Mouse (Mus musculus): ENCODE measurements around the gene Lin37. TPM values are rescaled to one million over a fixed set of nuclear protein-coding genes. Genes with fewer than 3 reads are reported as not detected.

Gene Lin37
- polyA plus RNA-seq, 1 experiment from 2014 or later: 38.8 TPM

DNA sequence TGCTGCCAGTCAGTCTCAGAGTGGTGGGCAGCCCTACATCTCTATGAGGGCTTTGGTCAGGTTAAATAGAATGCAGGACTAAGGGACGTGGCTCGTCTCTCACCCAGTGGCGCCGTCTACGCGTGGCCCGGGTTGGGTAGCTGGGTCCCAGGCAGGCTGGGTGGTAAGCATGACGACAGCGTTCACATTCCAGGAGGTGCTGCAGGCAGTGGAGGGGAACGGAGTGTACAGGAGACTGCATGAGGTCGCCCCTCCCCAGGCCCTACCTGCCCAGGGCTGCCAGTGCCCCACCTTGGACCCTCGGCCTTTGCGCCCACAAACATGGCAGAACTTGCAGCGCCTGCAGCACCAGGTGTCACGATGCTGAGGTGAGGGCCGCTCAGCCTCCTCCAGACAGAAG is 21.9 kb upstream of the Lin37 start:
- Histone ChIP-seq H3K4me1 (peaks cover 1% of the 10 kb centered on the region; the same call in 1 of the 2 replicates), H3K27me3 (no peaks in the 10 kb centered on the region), H3K27ac (no peak overlapping the region), H3K9me3 (no peaks in the 10 kb centered on the region), H3K4me3 (no peak overlapping the region), H3K9ac (no peak overlapping the region), H3K4me2 (no peak overlapping the region), H3K36me3 (peaks cover 99% of the 10 kb centered on the region)
- WGBS: 93% methylated on average over 16 of the region's 16 CpGs
- ATAC-seq (ENCODE audit: borderline replicate concordance, extremely low read depth, low FRiP score, low TSS enrichment): no peak

DNA sequence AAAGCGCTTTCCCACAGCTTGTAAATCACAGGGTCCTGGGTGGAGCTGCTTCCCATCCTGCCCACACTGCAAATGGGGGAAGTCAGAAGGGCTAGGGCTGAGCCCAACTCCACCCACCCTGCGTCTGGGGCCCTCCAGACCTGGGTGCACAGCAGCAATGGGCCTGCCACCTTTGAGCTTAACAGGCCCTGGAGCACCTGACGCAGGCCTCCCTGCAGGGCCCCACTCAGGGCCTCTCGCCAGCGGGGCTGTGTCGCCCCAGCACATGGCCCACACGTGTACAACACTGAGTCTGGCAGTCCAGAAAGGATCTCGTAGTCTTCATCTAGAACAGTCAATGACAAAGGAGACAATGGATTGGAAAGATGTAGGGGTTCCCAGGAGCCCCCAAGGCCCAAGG is 20.3 kb upstream of the Lin37 start:
- 93% methylated on average over 8 of the region's 8 CpGs for WGBS
- no peaks in the 10 kb centered on the region for H3K27me3 ChIP-seq
- no peak overlapping the region for H3K27ac ChIP-seq
- peaks cover 99% of the 10 kb centered on the region for H3K36me3 ChIP-seq
- no peaks in the 10 kb centered on the region for H3K4me1 ChIP-seq
- H3K9ac ChIP-seq: no peak overlapping the region
- ATAC-seq (ENCODE audit: borderline replicate concordance, extremely low read depth, low FRiP score, low TSS enrichment): no peak
- H3K4me3 ChIP-seq: no peak overlapping the region
- H3K9me3 ChIP-seq: no peaks in the 10 kb centered on the region
- no peak overlapping the region for H3K4me2 ChIP-seq

DNA sequence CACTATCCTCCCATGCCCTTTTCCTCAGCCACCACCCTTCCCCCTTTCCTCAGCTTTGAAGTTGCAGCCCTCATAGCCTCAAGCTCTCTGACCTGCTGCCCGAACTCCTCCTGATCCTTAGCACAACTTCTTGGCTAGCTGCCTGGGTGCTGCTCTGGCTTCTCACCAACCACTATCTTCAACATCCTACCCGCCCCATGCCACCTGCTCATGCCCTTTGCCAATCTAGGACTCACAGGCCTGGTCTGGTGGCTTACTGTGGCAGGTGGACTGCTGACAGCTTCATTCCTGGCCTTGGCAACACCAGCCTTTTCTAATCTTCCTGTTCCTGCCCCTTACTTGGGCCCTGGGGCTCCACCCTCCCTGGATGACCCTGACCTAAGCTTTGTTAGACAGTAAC is 13.3 kb upstream of the Lin37 start:
- 73% methylated on average over 2 of the region's 2 CpGs for WGBS
- no peak for ATAC-seq (ENCODE audit: borderline replicate concordance, extremely low read depth, low FRiP score, low TSS enrichment)
- Histone ChIP-seq H3K4me3 (no peak overlapping the region), H3K4me2 (no peak overlapping the region), H3K27me3 (no peaks in the 10 kb centered on the region), H3K9ac (no peak overlapping the region), H3K27ac (no peak overlapping the region), H3K4me1 (no peaks in the 10 kb centered on the region), H3K36me3 (peaks cover 98% of the 10 kb centered on the region), H3K9me3 (no peaks in the 10 kb centered on the region)

DNA sequence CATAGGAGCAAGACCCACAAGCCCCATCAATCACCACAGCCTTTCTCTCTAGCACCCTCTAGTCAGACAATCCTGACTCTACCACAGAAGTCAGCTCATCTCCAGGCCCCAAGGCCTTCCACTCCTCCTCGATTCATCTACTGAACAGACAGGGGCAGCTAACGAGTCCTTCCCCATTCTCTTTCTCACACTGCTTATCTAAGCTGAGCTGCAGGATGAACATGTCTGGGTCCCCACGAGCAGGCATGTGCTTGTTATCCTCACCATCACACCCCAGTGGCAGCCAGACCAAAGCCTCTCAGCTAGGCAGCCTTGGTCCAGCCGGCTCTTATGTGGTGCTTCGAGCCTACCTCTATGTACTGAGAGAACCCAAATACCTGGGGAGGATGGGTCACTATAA is 12.8 kb upstream of the Lin37 start:
- no peak overlapping the region for H3K27ac ChIP-seq
- no peaks in the 10 kb centered on the region for H3K9me3 ChIP-seq
- WGBS: 89% methylated on average over 5 of the region's 5 CpGs
- H3K27me3 ChIP-seq: no peaks in the 10 kb centered on the region
- H3K4me3 ChIP-seq: no peak overlapping the region
- no peak for ATAC-seq (ENCODE audit: borderline replicate concordance, extremely low read depth, low FRiP score, low TSS enrichment)
- peaks cover 95% of the 10 kb centered on the region for H3K36me3 ChIP-seq
- H3K4me2 ChIP-seq: no peak overlapping the region
- no peaks in the 10 kb centered on the region for H3K4me1 ChIP-seq
- no peak overlapping the region for H3K9ac ChIP-seq

DNA sequence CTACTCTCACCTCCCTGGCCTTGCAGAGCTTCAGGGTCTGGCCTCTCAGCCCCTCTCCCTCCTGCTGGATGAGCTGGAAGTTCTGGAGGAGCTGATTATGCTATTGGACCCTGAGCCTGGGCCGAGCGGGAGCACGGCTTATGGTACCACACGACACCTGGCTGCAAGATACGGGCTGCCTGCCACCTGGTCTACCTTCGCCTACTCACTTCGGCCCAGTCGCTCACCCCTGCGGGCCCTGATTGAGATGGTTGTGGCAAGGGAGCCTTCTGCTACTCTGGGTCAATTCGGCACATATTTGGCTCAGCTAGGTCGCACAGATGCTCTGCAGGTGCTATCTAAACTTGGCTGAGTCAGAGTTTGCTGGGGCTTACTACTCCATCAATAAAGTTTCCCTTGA is 7.9 kb upstream of the Lin37 start:
- 85% methylated on average over 11 of the region's 11 CpGs for WGBS
- H3K36me3 ChIP-seq: peaks cover 69% of the 10 kb centered on the region
- no peak for ATAC-seq (ENCODE audit: borderline replicate concordance, extremely low read depth, low FRiP score, low TSS enrichment)

DNA sequence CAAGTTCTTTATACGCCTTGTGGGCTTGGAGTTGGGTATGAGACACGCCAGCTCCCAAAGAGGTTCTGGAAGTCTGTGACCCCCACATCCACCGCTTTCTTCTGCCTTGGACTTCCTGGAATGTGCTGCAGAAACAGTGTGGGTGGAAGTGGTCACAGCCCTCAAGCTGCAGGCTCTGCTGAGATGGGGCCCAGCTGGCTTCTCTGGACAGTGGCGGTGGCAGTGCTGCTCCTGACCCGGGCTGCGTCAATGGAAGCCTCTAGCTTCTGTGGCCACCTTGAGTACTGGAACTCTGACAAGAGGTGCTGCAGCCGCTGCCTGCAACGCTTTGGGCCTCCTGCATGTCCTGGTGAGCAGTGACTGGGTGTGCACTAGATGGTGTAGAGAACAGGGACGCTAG is 6.4 kb upstream of the Lin37 start:
- ATAC-seq (ENCODE audit: borderline replicate concordance, extremely low read depth, low FRiP score, low TSS enrichment): no peak
- Histone ChIP-seq H3K4me3 (no peak overlapping the region), H3K27me3 (no peaks in the 10 kb centered on the region), H3K4me1 (peaks cover 14% of the 10 kb centered on the region), H3K27ac (no peak overlapping the region), H3K4me2 (no peak overlapping the region), H3K36me3 (peaks cover 56% of the 10 kb centered on the region), H3K9me3 (no peaks in the 10 kb centered on the region), H3K9ac (no peak overlapping the region)
- 77% methylated on average over 9 of the region's 9 CpGs for WGBS

More for the DNA sequence above, 7.9 kb upstream of the Lin37 start:
- H3K9ac ChIP-seq: no peak overlapping the region
- H3K4me1 ChIP-seq: peaks cover 9% of the 10 kb centered on the region
- no peak overlapping the region for H3K27ac ChIP-seq
- H3K9me3 ChIP-seq: no peaks in the 10 kb centered on the region
- no peak overlapping the region for H3K4me3 ChIP-seq
- no peak overlapping the region for H3K4me2 ChIP-seq
- no peaks in the 10 kb centered on the region for H3K27me3 ChIP-seq

DNA sequence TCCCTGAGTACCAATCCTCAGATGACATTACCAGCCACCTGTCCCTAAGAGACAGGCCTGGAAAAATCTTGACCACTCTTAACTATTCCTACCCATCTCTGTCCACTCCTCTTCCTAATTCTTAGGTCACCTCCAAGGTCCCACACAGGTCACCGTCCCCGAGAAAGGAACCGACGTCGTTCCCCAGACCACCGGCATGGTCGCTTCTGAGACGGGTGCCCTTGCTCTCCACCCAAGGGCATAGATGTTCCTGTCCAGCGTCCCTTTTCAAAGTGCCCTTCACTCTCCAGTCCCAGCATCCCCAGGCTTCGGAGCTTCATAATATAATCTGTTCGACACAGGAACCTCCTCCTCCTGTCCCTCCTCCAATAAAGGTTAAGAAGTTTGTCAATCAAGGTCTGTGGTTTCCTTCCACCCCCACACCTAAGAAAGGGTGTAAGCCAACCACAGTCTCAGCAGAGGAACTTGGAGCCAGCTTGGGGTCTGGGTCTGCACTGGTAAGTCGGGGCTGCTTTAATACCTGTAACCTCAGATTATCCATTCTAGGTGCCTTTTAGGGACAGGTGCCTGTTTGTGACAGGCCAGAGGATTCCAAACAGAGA is 5.4 kb upstream of the Lin37 start, which contains the start of gene Igflr1:
TSS of gene Igflr1 (plus strand) at position 458 of the 602 bp plus-strand sequence.
- no peak for ATAC-seq (ENCODE audit: borderline replicate concordance, extremely low read depth, low FRiP score, low TSS enrichment)
- 93% methylated on average over 12 of the region's 12 CpGs for WGBS
- Histone ChIP-seq H3K4me2 (peak within 1 kb of the TSS; percentile 79), H3K9me3 (no peaks in the 10 kb centered on the region), H3K27me3 (no peaks in the 10 kb centered on the region), H3K36me3 (peaks cover 46% of the 10 kb centered on the region), H3K27ac (no peak within 1 kb of the TSS), H3K4me1 (peaks cover 17% of the 10 kb centered on the region), H3K4me3 (peak within 1 kb of the TSS; percentile 91), H3K9ac (no peak within 1 kb of the TSS)

GRCm38 (mm10) chr7:30563906-30564280 is 4.3 kb upstream of the Lin37 start:
- peak overlapping the region; percentile 79 for H3K4me2 ChIP-seq
- H3K4me1 ChIP-seq: peaks cover 22% of the 10 kb centered on the region
- 20% methylated on average over 6 of the region's 6 CpGs for WGBS
- peak overlapping the region; percentile 91 for H3K4me3 ChIP-seq
- peak overlapping the region; percentile 88 for H3K9ac ChIP-seq
- H3K27me3 ChIP-seq: no peaks in the 10 kb centered on the region
- H3K36me3 ChIP-seq: peaks cover 34% of the 10 kb centered on the region
- no peaks in the 10 kb centered on the region for H3K9me3 ChIP-seq
- peak overlapping the region; percentile 98 for H3K27ac ChIP-seq
- ATAC-seq (ENCODE audit: borderline replicate concordance, extremely low read depth, low FRiP score, low TSS enrichment): no peak

GRCm38 (mm10) chr7:30563117-30563905 is 3.7 kb upstream of the Lin37 start, which contains the start of the genes U2af1l4, Gm49396 and Psenen:
Gene U2af1l4 (plus strand): TSS chr7:30563301.
Gene Gm49396 (plus strand): TSS chr7:30563344.
Gene Psenen (minus strand): TSS chr7:30563627.
- WGBS: under 1% methylated on average over 45 of the region's 45 CpGs
- Histone ChIP-seq H3K27me3 (no peaks in the 10 kb centered on the region), H3K36me3 (peaks cover 29% of the 10 kb centered on the region), H3K27ac (peak within 1 kb of the TSS; percentile 98), H3K4me3 (peak within 1 kb of the TSS; percentile 91), H3K4me1 (peaks cover 28% of the 10 kb centered on the region), H3K4me2 (peak within 1 kb of the TSS; percentile 79), H3K9me3 (no peaks in the 10 kb centered on the region), H3K9ac (peak within 1 kb of the TSS; percentile 88)
- peak; percentile 88 for ATAC-seq (ENCODE audit: borderline replicate concordance, extremely low read depth, low FRiP score, low TSS enrichment)

DNA sequence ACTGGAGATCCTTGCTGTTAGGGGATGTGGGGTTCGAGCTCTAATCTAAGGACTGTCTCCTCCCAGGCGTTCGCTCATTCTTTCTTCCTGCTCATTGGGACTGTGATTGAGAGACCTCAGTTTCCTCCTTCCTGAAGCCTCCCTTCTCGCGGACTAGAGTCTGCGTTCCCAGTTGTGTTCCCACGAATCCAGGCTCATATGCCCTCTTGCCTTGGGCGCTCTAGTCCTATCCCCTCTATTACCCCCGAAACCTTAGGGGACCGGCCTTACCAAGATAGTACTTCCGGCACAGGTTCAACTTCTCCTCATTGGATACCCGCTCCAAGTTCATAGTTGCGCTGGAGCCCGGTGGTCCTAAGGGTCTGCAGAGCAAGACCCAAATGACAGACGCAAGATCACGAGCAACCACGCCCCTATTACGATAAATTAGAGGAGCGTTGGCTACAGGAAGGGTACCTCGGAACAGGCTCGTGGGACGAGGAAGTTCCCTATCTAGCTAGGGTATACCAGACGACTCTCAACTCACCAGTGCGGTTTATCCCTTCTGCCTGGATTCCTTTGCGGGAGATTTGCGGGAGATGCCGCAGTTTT is 3.0 kb upstream of the Lin37 start:
- ATAC-seq (ENCODE audit: borderline replicate concordance, extremely low read depth, low FRiP score, low TSS enrichment): no peak
- peak overlapping the region; percentile 79 for H3K27ac ChIP-seq
- H3K4me2 ChIP-seq: peak overlapping the region; percentile 79
- H3K4me1 ChIP-seq: peaks cover 33% of the 10 kb centered on the region
- WGBS: 1% methylated on average over 27 of the region's 27 CpGs
- H3K4me3 ChIP-seq: peak overlapping the region; percentile 91
- no peaks in the 10 kb centered on the region for H3K27me3 ChIP-seq
- H3K9me3 ChIP-seq: no peaks in the 10 kb centered on the region
- peaks cover 25% of the 10 kb centered on the region for H3K36me3 ChIP-seq
- H3K9ac ChIP-seq: peak overlapping the region; percentile 68

DNA sequence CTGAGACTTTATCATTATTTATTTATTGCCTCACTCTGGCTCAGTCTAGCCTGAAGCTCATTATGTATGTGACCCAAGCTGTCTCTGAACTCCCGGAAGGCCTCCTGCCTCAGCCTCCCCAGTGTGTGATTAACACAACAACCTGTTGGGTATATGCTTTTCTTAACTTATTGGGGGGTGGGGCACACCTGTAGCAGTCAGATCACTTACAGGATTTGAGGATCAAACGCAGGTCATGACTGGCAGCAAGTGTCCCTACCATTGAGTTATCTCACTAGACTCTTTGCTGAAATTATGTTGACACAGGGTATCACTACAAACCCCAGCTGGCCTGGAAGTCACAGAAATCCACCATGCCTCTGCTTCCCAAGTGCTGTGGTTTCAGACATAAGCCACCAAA is 658 bp upstream of the Lin37 start:
- no peak overlapping the region for H3K4me3 ChIP-seq
- H3K36me3 ChIP-seq: peaks cover 27% of the 10 kb centered on the region
- no peaks in the 10 kb centered on the region for H3K27me3 ChIP-seq
- H3K4me2 ChIP-seq: peak overlapping the region; percentile 87
- H3K9ac ChIP-seq: 0 out of 2 replicates have a peak overlapping the region, but pooled peaks have one; percentile 7
- H3K4me1 ChIP-seq: peaks cover 33% of the 10 kb centered on the region
- WGBS: 55% methylated on average over 2 of the region's 2 CpGs
- no peak for ATAC-seq (ENCODE audit: borderline replicate concordance, extremely low read depth, low FRiP score, low TSS enrichment)
- H3K27ac ChIP-seq: 0 out of 2 replicates have a peak overlapping the region, but pooled peaks have one; percentile 21
- H3K9me3 ChIP-seq: no peaks in the 10 kb centered on the region

Data from lung, embryonic 15.5 days (tissue).